Mouse (Mus musculus) ES-Bruce4 (cell line): Measurements from ENCODE around the gene Fosl1.

ENCODE experiments used
- CTCF ChIP-seq: IDR thresholded peaks from one replicate; pipeline ENCODE4 v1.8.1; 2011; ENCODE audit warnings: low read depth, low read length
- EP300 ChIP-seq: IDR thresholded peaks from 2 replicates; pipeline ENCODE4 v1.6.1; 2011; ENCODE audit warnings: low read depth, low read length; ENCODE audit not compliant: insufficient read depth
- POLR2A ChIP-seq: IDR thresholded peaks from one replicate; pipeline ENCODE4 v1.8.1; 2011; ENCODE audit warnings: low read length; ENCODE audit not compliant: insufficient read depth

DNA sequence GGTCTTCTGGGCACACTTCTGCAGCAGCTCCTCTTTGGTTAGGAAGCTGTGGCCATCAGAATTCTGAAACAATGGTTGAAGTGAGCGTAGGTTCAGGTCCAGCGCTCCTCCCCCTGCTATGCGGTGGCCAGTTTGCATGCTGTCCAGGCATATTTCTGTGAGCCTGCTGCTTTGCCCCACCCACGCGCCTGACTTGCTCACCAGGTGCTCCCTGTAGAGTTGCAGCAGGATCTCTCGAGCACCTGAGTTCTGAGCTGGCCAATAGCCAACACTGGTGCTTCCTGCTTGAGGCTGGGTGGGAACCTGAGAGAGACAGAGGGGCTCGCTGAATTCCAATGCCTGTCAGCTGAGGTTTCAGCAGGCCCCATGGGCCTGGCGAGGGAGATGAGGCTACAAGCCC lies 38.9 kb downstream of the Fosl1 start:
- no peak for TF ChIP-seq CTCF
- no peak for TF ChIP-seq POLR2A
- no peak for TF ChIP-seq EP300
